Mouse (Mus musculus): ENCODE data around the gene Unk. TPM values are rescaled to one million over a fixed set of nuclear protein-coding genes. Genes with fewer than 3 reads are reported as not detected.
A peak's percentile ranks its signal among the peaks of the same experiment; 100 is the strongest.

The Unk gene
- polyA plus RNA-seq, 1 experiment from 2014 or later = 20.0 TPM

DNA sequence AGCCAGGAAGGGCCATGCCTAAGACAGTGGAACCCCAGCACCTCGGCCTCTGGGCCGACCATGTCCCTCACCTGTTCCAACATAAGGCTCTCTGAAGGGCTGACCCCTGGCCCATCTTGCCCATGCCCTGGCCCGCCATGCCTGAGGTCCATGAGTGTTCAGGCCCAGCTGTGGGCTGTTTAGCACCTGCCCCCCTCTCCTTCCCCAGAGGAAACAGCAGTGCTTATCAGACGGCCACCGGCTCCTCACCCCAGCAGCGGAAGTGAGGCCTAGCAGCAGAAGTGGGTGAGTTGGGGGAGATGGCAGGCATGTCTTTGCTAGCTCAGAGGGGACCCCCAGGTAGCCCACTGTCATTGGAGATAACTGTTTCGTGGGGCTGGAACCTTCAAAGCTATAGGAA lies 46.7 kb downstream of the Unk start:
- H3K4me3 ChIP-seq (ENCODE audit: inconsistent target) = peak overlapping the region; percentile 78
- 13% methylated on average over 7 of the region's 7 CpGs for WGBS (ENCODE audit: missing documents)
- peak overlapping the region; percentile 84 for H3K27ac ChIP-seq
- peaks cover 22% of the 10 kb centered on the region; the same call in 1 of the 2 replicates for H3K79me2 ChIP-seq (ENCODE audit: inconsistent target)
- peaks cover 39% of the 10 kb centered on the region for H3K36me3 ChIP-seq (ENCODE audit: inconsistent target)

GRCm38 (mm10) chr11:116077446-116078204 lies 47.5 kb downstream of the Unk start, which contains the start of gene Unc13d:
TSS of gene Unc13d (minus strand) at chr11:116077961.
- Histone ChIP-seq H3K36me3 (ENCODE audit: inconsistent target) (peaks cover 47% of the 10 kb centered on the region), H3K27ac (peak within 1 kb of the TSS; percentile 84), H3K4me3 (ENCODE audit: inconsistent target) (peak within 1 kb of the TSS; percentile 78), H3K79me2 (ENCODE audit: inconsistent target) (peaks cover 30% of the 10 kb centered on the region; the same call in 1 of the 2 replicates)
- 4% methylated on average over 22 of the region's 22 CpGs for WGBS (ENCODE audit: missing documents)

GRCm38 (mm10) chr11:116078221-116078620 lies 48.1 kb downstream of the Unk start:
- peaks cover 36% of the 10 kb centered on the region for H3K79me2 ChIP-seq (ENCODE audit: inconsistent target)
- 2% methylated on average over 16 of the region's 16 CpGs for WGBS (ENCODE audit: missing documents)
- H3K27ac ChIP-seq = peak overlapping the region; percentile 84
- H3K36me3 ChIP-seq (ENCODE audit: inconsistent target) = peaks cover 48% of the 10 kb centered on the region
- peak overlapping the region; percentile 78 for H3K4me3 ChIP-seq (ENCODE audit: inconsistent target)

- peak overlapping the region; percentile 84 for H3K27ac ChIP-seq
- peaks cover 48% of the 10 kb centered on the region for H3K36me3 ChIP-seq (ENCODE audit: inconsistent target)
- no peak overlapping the region for H3K4me3 ChIP-seq (ENCODE audit: inconsistent target)
- H3K79me2 ChIP-seq (ENCODE audit: inconsistent target) = peaks cover 42% of the 10 kb centered on the region
- WGBS (ENCODE audit: missing documents) = 72% methylated on average over 10 of the region's 10 CpGs
Observed at GRCm38 (mm10) chr11:116078676-116079320, 48.7 kb downstream of the Unk start.

DNA sequence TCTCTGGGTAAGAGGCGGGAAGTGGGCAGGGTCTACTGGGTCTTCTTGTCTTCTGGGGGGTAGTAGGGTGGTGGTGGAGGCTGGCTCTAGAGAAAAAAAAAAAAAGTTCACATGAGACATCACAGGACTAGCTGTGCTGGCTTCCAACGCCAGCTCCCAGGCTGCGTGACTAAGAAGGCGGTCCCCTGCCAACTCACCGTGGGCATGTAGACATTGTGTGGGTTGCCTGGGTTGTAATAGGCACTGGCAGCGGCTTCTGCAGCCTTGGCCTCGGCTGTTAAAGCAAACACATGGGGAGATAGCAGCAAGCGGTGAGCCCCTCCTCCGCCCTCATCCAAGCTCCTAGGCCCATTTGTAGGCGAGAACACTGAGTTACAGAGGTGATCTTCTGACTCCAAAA lies 49.4 kb downstream of the Unk start:
- peaks cover 49% of the 10 kb centered on the region for H3K79me2 ChIP-seq (ENCODE audit: inconsistent target)
- no peak overlapping the region for H3K4me3 ChIP-seq (ENCODE audit: inconsistent target)
- 85% methylated on average over 10 of the region's 10 CpGs for WGBS (ENCODE audit: missing documents)
- H3K36me3 ChIP-seq (ENCODE audit: inconsistent target) = peaks cover 54% of the 10 kb centered on the region
- H3K27ac ChIP-seq = no peak overlapping the region

DNA sequence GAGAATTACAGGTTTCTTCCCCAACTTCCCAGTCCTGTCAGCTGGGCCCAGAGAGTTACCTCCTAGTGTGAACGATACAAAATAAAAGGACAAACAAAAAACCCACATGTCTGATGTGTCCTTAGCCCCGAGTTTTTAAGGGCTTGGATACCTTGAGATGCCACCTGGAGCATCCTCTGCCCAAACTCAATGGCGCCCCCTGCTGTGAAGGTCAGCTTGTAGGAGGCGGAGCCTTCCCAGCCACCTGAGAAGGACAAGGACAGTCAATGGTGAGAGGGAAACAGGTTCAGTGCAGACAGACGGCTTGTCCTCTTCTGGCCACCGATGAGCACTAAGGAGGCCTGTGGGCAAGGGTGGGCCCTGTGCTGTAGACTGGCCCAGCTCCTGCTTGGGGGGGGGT lies 51.0 kb downstream of the Unk start:
- WGBS (ENCODE audit: missing documents) = 79% methylated on average over 6 of the region's 6 CpGs
- Histone ChIP-seq H3K27ac (no peak overlapping the region), H3K79me2 (ENCODE audit: inconsistent target) (peaks cover 65% of the 10 kb centered on the region), H3K36me3 (ENCODE audit: inconsistent target) (peaks cover 54% of the 10 kb centered on the region), H3K4me3 (ENCODE audit: inconsistent target) (no peak overlapping the region)

GRCm38 (mm10) chr11:116083096-116083672 lies 53.1 kb downstream of the Unk start:
- Histone ChIP-seq H3K27ac (no peak overlapping the region), H3K4me3 (ENCODE audit: inconsistent target) (no peak overlapping the region), H3K79me2 (ENCODE audit: inconsistent target) (peaks cover 62% of the 10 kb centered on the region), H3K36me3 (ENCODE audit: inconsistent target) (peaks cover 54% of the 10 kb centered on the region)
- 90% methylated on average over 14 of the region's 14 CpGs for WGBS (ENCODE audit: missing documents)

- 80% methylated on average over 6 of the region's 6 CpGs for WGBS (ENCODE audit: missing documents)
- H3K4me3 ChIP-seq (ENCODE audit: inconsistent target) = no peak overlapping the region
- no peak overlapping the region for H3K27ac ChIP-seq
- H3K36me3 ChIP-seq (ENCODE audit: inconsistent target) = peaks cover 51% of the 10 kb centered on the region
- peaks cover 62% of the 10 kb centered on the region for H3K79me2 ChIP-seq (ENCODE audit: inconsistent target)
Observed at GRCm38 (mm10) chr11:116084166-116084565, 54.0 kb downstream of the Unk start.

DNA sequence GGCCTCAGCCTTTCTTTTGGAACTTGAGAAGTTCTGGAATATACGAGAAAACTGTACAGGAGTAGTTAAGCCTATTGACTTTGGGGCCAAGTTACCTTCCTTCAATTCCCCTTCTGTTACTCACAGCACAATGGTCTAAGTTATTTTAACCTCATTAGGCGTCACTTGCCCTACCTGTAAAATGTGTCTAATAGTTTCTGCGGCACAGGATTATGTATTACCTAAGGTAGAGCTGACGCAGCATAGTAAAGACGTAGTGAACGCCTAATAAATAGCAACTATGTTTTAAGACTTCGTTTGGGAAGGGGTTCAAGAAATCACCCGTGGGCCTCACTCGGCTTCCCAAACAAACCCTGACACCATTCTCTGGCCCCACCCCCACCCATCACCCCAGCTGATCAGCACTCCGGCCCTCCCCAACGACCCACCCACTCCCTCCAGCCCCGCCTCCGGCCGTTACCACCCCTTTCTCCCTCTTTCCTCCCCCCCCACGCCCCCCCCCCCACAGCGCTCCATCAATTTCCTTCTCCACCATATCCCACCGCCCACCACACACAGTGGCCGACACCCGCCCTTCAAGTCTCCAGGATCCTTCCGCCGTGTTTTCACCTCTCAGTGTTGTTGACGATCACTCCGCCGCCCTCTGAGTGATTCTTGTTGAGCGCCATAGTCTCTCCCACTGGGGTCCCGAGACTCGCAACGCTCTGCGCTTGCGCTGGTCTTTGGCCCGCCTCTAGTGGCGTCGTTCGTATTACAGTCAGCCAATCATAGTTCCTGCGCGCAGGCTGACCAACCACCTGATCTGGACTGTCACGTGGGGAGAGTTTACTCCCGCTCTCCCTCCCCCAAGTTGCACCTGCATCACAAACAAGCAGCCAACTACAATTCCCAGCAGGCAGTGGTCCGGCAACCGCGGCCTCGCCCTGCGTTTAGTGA lies 56.4 kb downstream of the Unk start, which contains the start of gene Wbp2:
Gene Wbp2 (minus strand): TSS at position 738 of the 936 bp plus-strand sequence.
- H3K79me2 ChIP-seq (ENCODE audit: inconsistent target) = peaks cover 51% of the 10 kb centered on the region
- H3K27ac ChIP-seq = peak within 1 kb of the TSS; percentile 86
- H3K36me3 ChIP-seq (ENCODE audit: inconsistent target) = peaks cover 27% of the 10 kb centered on the region
- 3% methylated on average over 36 of the region's 43 CpGs for WGBS (ENCODE audit: missing documents)
- H3K4me3 ChIP-seq (ENCODE audit: inconsistent target) = peak within 1 kb of the TSS; percentile 60

DNA sequence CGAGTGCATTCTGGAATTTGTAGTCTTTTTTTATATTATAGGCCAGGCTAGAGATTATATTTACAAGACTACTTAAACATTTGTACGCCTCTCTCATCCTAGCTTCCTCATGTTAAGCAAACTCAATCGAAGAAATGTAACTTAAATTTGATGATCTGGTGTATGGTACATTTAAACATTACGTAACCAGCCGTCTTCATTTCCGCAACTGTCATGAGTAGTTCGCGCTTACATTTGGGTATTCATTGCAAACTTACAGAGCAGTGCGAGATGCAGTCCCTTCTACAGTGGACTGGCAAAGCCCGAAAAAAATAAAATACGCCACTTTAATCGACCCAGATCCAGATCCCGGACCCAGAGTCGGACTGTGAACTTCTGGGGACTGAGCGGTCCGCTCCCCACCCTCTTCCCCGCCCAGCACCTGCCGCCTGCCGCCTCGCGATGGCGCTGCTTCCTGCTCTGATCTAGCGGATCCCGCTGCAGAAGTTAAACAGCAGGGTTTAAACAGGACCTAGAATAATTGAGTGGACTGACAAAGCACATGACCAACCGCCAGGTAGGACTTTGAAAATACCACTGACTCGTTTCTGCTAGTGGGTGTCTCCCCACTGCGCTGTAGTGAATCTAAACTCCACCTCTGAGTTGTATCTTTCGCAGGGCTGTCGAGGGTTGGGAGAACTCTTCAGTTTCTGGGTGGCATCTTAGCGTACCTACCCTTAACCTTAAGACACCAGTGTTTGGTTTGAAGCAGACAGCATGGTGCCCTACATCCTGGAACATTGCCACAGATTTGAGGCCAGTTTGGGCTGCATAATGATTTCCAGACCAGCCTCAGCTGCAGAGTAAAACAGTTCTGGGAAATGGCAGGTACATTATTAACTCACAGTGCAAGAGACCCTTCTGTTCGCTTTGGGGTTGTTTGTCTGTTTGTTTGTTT lies 57.3 kb downstream of the Unk start:
- H3K36me3 ChIP-seq (ENCODE audit: inconsistent target) = peaks cover 18% of the 10 kb centered on the region
- peaks cover 42% of the 10 kb centered on the region for H3K79me2 ChIP-seq (ENCODE audit: inconsistent target)
- WGBS (ENCODE audit: missing documents) = under 1% methylated on average over 29 of the region's 31 CpGs
- peak overlapping the region; percentile 60 for H3K4me3 ChIP-seq (ENCODE audit: inconsistent target)
- H3K27ac ChIP-seq = peak overlapping the region; percentile 86

GRCm38 (mm10) chr11:116088188-116088587 lies 58.1 kb downstream of the Unk start:
- Histone ChIP-seq H3K36me3 (ENCODE audit: inconsistent target) (peaks cover 12% of the 10 kb centered on the region), H3K27ac (no peak overlapping the region), H3K4me3 (ENCODE audit: inconsistent target) (0 out of 2 replicates have a peak overlapping the region, but pooled peaks have one; percentile 60), H3K79me2 (ENCODE audit: inconsistent target) (peaks cover 35% of the 10 kb centered on the region)
- WGBS (ENCODE audit: missing documents) = 70% methylated on average over 8 of the region's 8 CpGs

DNA sequence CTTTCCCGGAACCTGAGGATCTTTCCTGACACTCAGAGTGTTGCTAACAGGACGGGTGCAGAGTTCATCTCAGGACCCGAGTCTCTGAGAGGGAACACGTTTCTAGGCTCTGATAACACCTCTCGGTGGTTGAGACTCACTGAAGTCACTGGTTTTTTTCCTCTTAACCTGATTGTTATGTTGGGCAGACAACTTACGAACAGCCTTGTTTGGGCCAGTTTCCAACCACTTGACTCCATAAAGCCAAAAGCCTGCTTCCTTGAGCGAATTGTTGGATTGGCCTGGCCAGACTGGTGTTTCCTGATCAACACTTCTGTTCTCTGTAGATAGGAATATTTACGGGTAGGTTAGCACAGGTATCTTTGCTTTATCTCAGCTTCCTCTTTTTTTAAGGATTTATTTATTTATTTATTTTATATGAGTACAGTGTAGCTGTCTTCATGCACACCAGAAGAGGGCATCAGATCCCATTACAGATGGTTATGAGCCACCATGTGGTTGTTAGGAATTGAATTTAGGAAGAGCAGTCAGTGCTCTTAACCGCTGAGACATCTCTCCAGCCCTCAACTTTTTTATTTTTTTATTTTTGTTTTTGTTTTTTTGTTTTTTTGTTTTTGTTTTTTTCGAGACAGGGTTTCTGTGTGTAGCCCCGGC lies 58.7 kb downstream of the Unk start:
- Histone ChIP-seq H3K79me2 (ENCODE audit: inconsistent target) (peaks cover 28% of the 10 kb centered on the region), H3K4me3 (ENCODE audit: inconsistent target) (no peak overlapping the region), H3K27ac (no peak overlapping the region), H3K36me3 (ENCODE audit: inconsistent target) (peaks cover 6% of the 10 kb centered on the region; the same call in 1 of the 2 replicates)
- 49% methylated on average over 10 of the region's 11 CpGs for WGBS (ENCODE audit: missing documents)

DNA sequence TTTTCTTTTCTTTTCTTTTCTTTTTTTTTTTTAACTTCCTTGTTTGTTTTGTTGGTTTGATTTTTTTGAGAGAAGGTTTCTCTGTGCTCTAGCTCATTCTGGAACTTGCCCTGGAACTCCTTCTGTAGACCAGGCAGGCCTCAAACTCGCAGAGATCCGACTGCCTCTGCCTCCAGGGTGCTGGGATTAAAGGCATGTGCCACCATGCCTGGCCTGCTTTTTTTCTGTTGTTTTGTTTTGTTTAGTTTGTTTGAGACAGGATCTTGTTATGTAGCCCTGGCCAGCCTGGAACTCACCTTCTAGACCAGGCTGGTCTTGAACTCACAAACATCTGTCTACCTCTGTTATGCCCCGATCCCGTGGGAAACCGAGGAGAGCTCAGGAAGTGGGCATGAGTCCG lies 59.4 kb downstream of the Unk start:
- WGBS (ENCODE audit: missing documents) = 92% methylated on average over 6 of the region's 6 CpGs
- H3K27ac ChIP-seq = no peak overlapping the region
- H3K36me3 ChIP-seq (ENCODE audit: inconsistent target) = no peaks in the 10 kb centered on the region
- peaks cover 21% of the 10 kb centered on the region for H3K79me2 ChIP-seq (ENCODE audit: inconsistent target)
- H3K4me3 ChIP-seq (ENCODE audit: inconsistent target) = no peak overlapping the region
